Mouse (Mus musculus): Measurements from ENCODE around the gene Apof. TPM values are rescaled to one million over a fixed set of nuclear protein-coding genes. Genes with fewer than 3 reads are reported as not detected.
"Not testable (repeated sequence)": the region's sequence is repeated elsewhere in the genome, so short reads cannot be mapped to it uniquely, and the experiment has no call there.

The Apof gene
- polyA plus RNA-seq, 1 experiment = not detected

- Histone ChIP-seq H3K79me2 (ENCODE audit: control insufficient read depth, insufficient read depth) (no peaks in the 10 kb centered on the region), H3K36me3 (ENCODE audit: control insufficient read depth, insufficient read depth) (peaks cover 68% of the 10 kb centered on the region), H3K79me3 (ENCODE audit: low read depth) (no peaks in the 10 kb centered on the region), H3K4me3 (ENCODE audit: insufficient read depth, poor library complexity, severe bottlenecking) (no peak overlapping the region), H3ac (ENCODE audit: control insufficient read depth, insufficient read length, low read depth) (no peak overlapping the region), H3K27me3 (ENCODE audit: control insufficient read depth, insufficient read depth, insufficient read length) (no peaks in the 10 kb centered on the region)
- TF ChIP-seq USF1 (IDR thresholded peaks at IDR 0.05; ENCODE audit: low read depth) = no peak
- TF ChIP-seq MAX (IDR thresholded peaks at IDR 0.05) = no peak
- TF ChIP-seq CEBPB (IDR thresholded peaks at IDR 0.05; ENCODE audit: low read depth) = no peak
- TF ChIP-seq MYOG (IDR thresholded peaks at IDR 0.05; ENCODE audit: control insufficient read depth, extremely low read depth, insufficient read length) = no peak
- no peak for TF ChIP-seq CTCF (IDR thresholded peaks at IDR 0.05; ENCODE audit: control insufficient read depth, insufficient read depth, insufficient read length)
- TF ChIP-seq MYOD1 (IDR thresholded peaks at IDR 0.05; ENCODE audit: control insufficient read depth, insufficient read length, low read depth) = no peak
- no peak for TF ChIP-seq FOSL1 (IDR thresholded peaks at IDR 0.05; ENCODE audit: insufficient read depth, low read length, poor library complexity, severe bottlenecking)
Measured at GRCm38 (mm10) chr10:128250565-128250964, 17.9 kb upstream of the Apof start.

GRCm38 (mm10) chr10:128253677-128254255 lies 14.7 kb upstream of the Apof start, which contains the start of gene Apon:
Gene Apon (plus strand): TSS chr10:128254096.
- no peak within 1 kb of the TSS for H3K4me3 ChIP-seq (ENCODE audit: insufficient read depth, poor library complexity, severe bottlenecking)
- no peaks in the 10 kb centered on the region for H3K79me3 ChIP-seq (ENCODE audit: low read depth)
- H3K36me3 ChIP-seq (ENCODE audit: control insufficient read depth, insufficient read depth) = peaks cover 42% of the 10 kb centered on the region
- TF ChIP-seq CEBPB (IDR thresholded peaks at IDR 0.05; ENCODE audit: low read depth) (peak; percentile 65), MYOD1 (IDR thresholded peaks at IDR 0.05; ENCODE audit: control insufficient read depth, insufficient read length, low read depth) (no peak)
- H3K79me2 ChIP-seq (ENCODE audit: control insufficient read depth, insufficient read depth) = no peaks in the 10 kb centered on the region
- H3ac ChIP-seq (ENCODE audit: control insufficient read depth, insufficient read length, low read depth) = no peak within 1 kb of the TSS
- no peaks in the 10 kb centered on the region for H3K27me3 ChIP-seq (ENCODE audit: control insufficient read depth, insufficient read depth, insufficient read length)

GRCm38 (mm10) chr10:128255925-128256324 lies 12.5 kb upstream of the Apof start:
- Histone ChIP-seq H3K79me2 (ENCODE audit: control insufficient read depth, insufficient read depth) (no peaks in the 10 kb centered on the region), H3K36me3 (ENCODE audit: control insufficient read depth, insufficient read depth) (peaks cover 22% of the 10 kb centered on the region), H3ac (ENCODE audit: control insufficient read depth, insufficient read length, low read depth) (no peak overlapping the region), H3K79me3 (ENCODE audit: low read depth) (no peaks in the 10 kb centered on the region), H3K27me3 (ENCODE audit: control insufficient read depth, insufficient read depth, insufficient read length) (no peaks in the 10 kb centered on the region), H3K4me3 (ENCODE audit: insufficient read depth, poor library complexity, severe bottlenecking) (no peak overlapping the region)
- no peak for TF ChIP-seq FOSL1 (IDR thresholded peaks at IDR 0.05; ENCODE audit: insufficient read depth, low read length, poor library complexity, severe bottlenecking)
- no peak for TF ChIP-seq MYOG (IDR thresholded peaks at IDR 0.05; ENCODE audit: control insufficient read depth, extremely low read depth, insufficient read length)
- no peak for TF ChIP-seq CTCF (IDR thresholded peaks at IDR 0.05; ENCODE audit: control insufficient read depth, insufficient read depth, insufficient read length)
- no peak for TF ChIP-seq MYOD1 (IDR thresholded peaks at IDR 0.05; ENCODE audit: control insufficient read depth, insufficient read length, low read depth)
- TF ChIP-seq CEBPB (IDR thresholded peaks at IDR 0.05; ENCODE audit: low read depth) = peak; percentile 9
- no peak for TF ChIP-seq USF1 (IDR thresholded peaks at IDR 0.05; ENCODE audit: low read depth)

GRCm38 (mm10) chr10:128256328-128256727 lies 12.1 kb upstream of the Apof start:
- TF ChIP-seq FOSL1 (IDR thresholded peaks at IDR 0.05; ENCODE audit: insufficient read depth, low read length, poor library complexity, severe bottlenecking) = peak; percentile 88
- no peak for TF ChIP-seq MYOD1 (IDR thresholded peaks at IDR 0.05; ENCODE audit: control insufficient read depth, insufficient read length, low read depth)
- peak; percentile 43 for TF ChIP-seq USF1 (IDR thresholded peaks at IDR 0.05; ENCODE audit: low read depth)
- TF ChIP-seq MAX (IDR thresholded peaks at IDR 0.05) = peak; percentile 88
- H3K27me3 ChIP-seq (ENCODE audit: control insufficient read depth, insufficient read depth, insufficient read length) = no peaks in the 10 kb centered on the region

GRCm38 (mm10) chr10:128258953-128259352 lies 9.5 kb upstream of the Apof start:
- H3K36me3 ChIP-seq (ENCODE audit: control insufficient read depth, insufficient read depth) = no peaks in the 10 kb centered on the region
- TF ChIP-seq MYOD1 (IDR thresholded peaks at IDR 0.05; ENCODE audit: control insufficient read depth, insufficient read length, low read depth) (no peak), FOSL1 (IDR thresholded peaks at IDR 0.05; ENCODE audit: insufficient read depth, low read length, poor library complexity, severe bottlenecking) (no peak), MYOG (IDR thresholded peaks at IDR 0.05; ENCODE audit: control insufficient read depth, extremely low read depth, insufficient read length) (no peak), CTCF (IDR thresholded peaks at IDR 0.05; ENCODE audit: control insufficient read depth, insufficient read depth, insufficient read length) (no peak), CEBPB (IDR thresholded peaks at IDR 0.05; ENCODE audit: low read depth) (no peak), USF1 (IDR thresholded peaks at IDR 0.05; ENCODE audit: low read depth) (no peak), MAX (IDR thresholded peaks at IDR 0.05) (no peak)
- no peak overlapping the region for H3K4me3 ChIP-seq (ENCODE audit: insufficient read depth, poor library complexity, severe bottlenecking)
- H3K79me2 ChIP-seq (ENCODE audit: control insufficient read depth, insufficient read depth) = no peaks in the 10 kb centered on the region
- no peak overlapping the region for H3ac ChIP-seq (ENCODE audit: control insufficient read depth, insufficient read length, low read depth)
- H3K27me3 ChIP-seq (ENCODE audit: control insufficient read depth, insufficient read depth, insufficient read length) = no peaks in the 10 kb centered on the region
- H3K79me3 ChIP-seq (ENCODE audit: low read depth) = no peaks in the 10 kb centered on the region

More at GRCm38 (mm10) chr10:128256328-128256727, 12.1 kb upstream of the Apof start:
- Histone ChIP-seq H3K4me3 (ENCODE audit: insufficient read depth, poor library complexity, severe bottlenecking) (no peak overlapping the region), H3K79me3 (ENCODE audit: low read depth) (no peaks in the 10 kb centered on the region), H3ac (ENCODE audit: control insufficient read depth, insufficient read length, low read depth) (no peak overlapping the region), H3K79me2 (ENCODE audit: control insufficient read depth, insufficient read depth) (no peaks in the 10 kb centered on the region), H3K36me3 (ENCODE audit: control insufficient read depth, insufficient read depth) (peaks cover 18% of the 10 kb centered on the region)

GRCm38 (mm10) chr10:128259946-128260345 lies 8.5 kb upstream of the Apof start:
- H3K27me3 ChIP-seq (ENCODE audit: control insufficient read depth, insufficient read depth, insufficient read length) = no peaks in the 10 kb centered on the region
- no peaks in the 10 kb centered on the region for H3K79me3 ChIP-seq (ENCODE audit: low read depth)
- TF ChIP-seq USF1 (IDR thresholded peaks at IDR 0.05; ENCODE audit: low read depth) (no peak), MYOG (IDR thresholded peaks at IDR 0.05; ENCODE audit: control insufficient read depth, extremely low read depth, insufficient read length) (no peak), FOSL1 (IDR thresholded peaks at IDR 0.05; ENCODE audit: insufficient read depth, low read length, poor library complexity, severe bottlenecking) (no peak), MAX (IDR thresholded peaks at IDR 0.05) (no peak), MYOD1 (IDR thresholded peaks at IDR 0.05; ENCODE audit: control insufficient read depth, insufficient read length, low read depth) (no peak), CTCF (IDR thresholded peaks at IDR 0.05; ENCODE audit: control insufficient read depth, insufficient read depth, insufficient read length) (no peak), CEBPB (IDR thresholded peaks at IDR 0.05; ENCODE audit: low read depth) (no peak)
- H3K4me3 ChIP-seq (ENCODE audit: insufficient read depth, poor library complexity, severe bottlenecking) = no peak overlapping the region
- no peak overlapping the region for H3ac ChIP-seq (ENCODE audit: control insufficient read depth, insufficient read length, low read depth)
- H3K79me2 ChIP-seq (ENCODE audit: control insufficient read depth, insufficient read depth) = no peaks in the 10 kb centered on the region
- no peaks in the 10 kb centered on the region for H3K36me3 ChIP-seq (ENCODE audit: control insufficient read depth, insufficient read depth)

GRCm38 (mm10) chr10:128260376-128260775 lies 8.1 kb upstream of the Apof start:
- not testable (repeated sequence) for H3K36me3 ChIP-seq (ENCODE audit: control insufficient read depth, insufficient read depth); H3ac ChIP-seq (ENCODE audit: control insufficient read depth, insufficient read length, low read depth); H3K79me2 ChIP-seq (ENCODE audit: control insufficient read depth, insufficient read depth); H3K27me3 ChIP-seq (ENCODE audit: control insufficient read depth, insufficient read depth, insufficient read length); H3K4me3 ChIP-seq (ENCODE audit: insufficient read depth, poor library complexity, severe bottlenecking); H3K79me3 ChIP-seq (ENCODE audit: low read depth)
